Mouse (Mus musculus) spleen, adult 18-20 months (tissue): ENCODE results near the gene Pde2a.

Source experiments
- DNase-seq, 2 experiments: peaks; one replicate each; pipeline ENCODE4 v3.0.0; 2022; ENCODE audit warnings: mixed read lengths in 2 of 2

Pde2a gene

DNA sequence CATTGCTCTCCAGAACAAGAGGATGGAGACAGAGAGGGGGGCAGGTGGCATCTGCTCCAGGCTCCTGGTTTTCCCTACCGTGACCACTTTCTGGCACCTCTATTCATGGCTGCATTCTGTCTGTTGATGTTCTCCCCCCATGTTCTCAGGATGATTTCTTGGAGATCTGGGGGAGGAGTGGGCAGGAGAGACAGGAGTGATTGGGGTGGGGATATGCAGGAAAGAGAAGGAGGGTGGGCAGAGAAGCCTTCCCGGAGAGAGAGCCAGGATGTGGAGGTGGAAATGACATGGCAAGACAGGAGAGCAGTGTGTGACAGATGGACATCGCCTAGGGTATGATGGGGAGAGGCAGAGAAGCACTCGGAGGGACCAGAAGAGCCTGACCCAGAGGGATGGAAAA is 55.0 kb downstream of the Pde2a start:
- DNase-seq: no peak

DNA sequence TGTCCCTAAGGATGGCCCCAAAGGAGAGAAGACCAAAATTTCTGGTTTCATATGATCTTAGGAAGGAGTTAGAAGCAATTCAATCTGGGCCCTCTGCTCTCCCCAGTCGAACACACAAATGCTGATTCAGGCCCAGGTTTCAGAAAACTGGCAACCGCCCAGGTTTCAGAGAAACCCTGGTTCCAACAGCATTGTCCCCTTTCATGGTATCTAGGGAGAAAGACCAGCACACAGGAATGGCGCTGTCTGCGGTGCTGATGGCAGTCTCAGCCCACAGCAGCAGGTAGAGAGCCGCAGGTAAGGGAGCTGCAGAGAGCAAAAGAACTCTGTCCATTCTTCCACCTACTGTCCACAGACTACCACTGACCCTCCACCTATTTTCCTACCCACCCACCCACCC is 55.7 kb downstream of the Pde2a start:
- no peak for DNase-seq

DNA sequence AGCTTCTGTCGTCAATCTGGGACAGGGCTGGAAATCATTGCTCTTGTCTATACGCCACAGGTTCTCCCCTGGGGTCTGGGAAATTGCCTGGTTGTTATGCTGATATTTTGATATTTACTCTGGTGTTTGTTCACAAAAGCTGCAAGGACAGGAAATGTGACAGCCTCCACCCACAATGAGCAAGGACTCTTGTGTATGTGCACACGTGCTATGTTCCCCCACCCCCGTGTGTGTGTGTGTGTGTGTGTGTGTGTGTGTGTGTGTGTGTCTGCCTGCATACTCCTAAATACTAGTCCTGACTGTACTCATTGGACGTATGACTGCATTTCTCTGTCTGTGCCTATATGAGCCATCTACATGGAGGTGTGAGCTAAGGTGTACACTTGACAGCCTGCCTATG is 56.6 kb downstream of the Pde2a start:
- DNase-seq: no peak

DNA sequence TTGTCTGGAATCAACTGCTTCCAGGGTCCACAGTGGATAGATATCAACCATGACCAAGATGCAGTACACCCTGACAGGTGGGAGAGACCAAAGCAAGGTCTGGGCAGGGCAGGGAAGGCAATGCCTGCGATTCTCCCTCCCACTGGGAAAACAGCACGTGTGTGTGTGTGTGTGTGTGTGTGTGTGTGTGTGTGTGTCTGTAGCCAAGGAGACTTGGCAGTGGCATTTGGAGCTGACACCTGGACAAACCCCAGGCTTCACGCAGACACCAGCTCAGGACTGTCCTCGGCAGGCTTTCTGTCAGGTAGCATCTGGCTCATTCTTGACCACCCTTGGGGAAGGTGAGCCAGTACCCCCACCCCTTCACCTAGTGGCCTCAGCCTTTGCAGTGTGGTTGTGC is 58.4 kb downstream of the Pde2a start:
- DNase-seq: no peak

DNA sequence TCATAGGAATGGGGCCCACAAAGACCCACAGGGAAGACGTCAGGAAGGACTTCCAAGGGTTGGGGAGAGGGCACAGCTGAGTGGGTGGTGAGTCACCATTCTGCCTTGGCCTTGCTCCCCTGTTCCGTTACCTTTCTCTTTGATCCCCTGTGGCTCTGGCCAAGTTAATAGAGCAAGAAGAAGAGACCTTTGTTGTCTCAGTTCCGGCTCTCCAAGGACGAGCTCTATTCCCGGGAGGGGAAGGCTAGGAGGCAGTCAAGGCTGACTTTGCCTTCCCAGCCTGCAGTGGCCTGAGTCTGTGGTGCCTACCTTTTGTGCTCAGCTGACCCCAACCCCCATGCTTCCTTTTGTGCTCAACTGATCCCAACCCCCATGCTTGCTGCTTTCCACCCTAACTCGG is 59.2 kb downstream of the Pde2a start:
- DNase-seq: no peak

DNA sequence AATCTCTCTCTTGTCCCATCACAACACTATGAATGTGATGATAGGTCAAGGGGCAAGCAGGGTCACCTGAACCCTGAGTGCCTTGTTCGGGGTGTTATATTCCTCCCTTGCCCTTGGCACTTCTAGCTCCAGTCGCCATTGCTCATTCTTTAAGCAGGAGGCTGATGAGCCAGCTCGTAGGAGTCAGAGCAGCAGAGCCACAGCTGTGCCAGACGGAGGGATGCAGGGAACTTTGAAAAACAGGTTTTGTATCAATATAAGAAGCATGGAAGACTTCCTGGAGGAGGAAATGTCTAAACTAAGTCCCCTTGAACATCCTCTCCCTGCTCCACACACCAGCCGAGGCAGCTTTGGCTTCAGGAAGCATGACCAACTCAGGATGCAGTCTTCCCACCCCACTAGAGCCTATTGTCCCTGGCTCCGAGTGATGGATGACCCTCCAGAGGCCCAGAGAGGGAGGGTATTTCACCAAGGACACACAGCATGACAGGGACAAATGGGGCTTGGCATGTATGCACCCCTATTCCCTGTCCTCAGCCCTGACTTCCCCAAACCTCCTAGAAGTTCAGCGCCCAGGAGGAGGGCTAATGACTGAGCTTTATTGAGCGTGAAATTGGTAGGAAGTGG is 60.5 kb downstream of the Pde2a start:
- no peak for DNase-seq

DNA sequence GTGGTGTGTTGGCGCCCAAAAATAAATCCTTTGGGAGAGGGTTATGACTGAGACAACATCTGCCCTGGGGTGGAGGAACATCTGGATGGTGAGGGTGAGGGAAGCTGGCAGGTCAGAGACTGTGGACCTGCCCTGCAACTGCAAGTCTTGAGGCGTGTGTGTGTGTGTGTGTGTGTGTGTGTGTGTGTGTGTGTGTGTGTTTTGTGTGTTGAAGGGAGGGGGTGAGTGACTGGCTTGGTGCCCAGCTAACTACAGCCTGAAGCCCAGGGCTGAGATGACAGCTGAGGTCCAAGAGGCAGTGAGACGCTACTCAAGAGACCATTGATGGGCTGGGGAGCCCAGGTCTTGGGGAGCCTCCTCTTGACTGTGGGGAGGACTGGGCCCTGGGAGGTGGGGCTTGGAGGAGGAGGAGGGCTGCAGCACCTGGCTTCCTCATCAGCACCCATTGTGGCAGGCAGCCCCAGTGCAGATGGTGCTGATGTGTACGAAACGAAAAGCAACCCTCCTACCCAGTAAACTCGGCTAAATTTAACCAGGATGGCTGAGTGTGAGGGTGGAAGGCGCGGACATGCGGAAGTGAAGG is 61.1 kb downstream of the Pde2a start:
- DNase-seq: no peak

DNA sequence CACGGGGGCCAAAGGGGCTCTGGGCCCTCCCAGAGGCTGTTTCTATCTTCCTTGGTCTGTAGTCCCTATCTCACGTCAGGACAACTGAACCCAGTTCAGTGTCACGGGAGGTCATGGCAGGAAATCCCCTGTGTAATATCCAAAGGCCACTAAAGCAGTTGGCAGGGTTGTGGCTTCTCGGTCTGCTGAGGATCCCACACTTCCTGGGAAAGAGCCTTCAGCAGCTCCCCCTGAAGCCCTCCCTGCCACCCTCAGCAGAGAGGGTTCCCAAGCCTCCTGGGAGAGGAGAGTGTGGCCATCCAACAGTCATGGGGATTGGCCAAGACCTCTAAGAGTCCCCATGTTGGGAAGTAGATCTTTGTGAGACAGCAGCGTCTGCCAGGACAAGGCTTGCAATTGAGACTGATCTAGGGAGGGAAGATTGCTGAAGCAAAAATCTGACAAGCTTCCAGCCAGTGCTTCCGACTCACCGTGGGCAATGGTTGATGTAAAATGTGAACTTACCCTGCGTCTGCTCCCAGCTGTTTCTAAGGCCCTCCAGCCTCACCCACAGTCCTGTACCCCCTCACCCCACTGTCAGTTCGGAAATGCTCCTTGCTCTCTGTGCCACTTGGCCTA is 62.1 kb downstream of the Pde2a start:
- DNase-seq: no peak

DNA sequence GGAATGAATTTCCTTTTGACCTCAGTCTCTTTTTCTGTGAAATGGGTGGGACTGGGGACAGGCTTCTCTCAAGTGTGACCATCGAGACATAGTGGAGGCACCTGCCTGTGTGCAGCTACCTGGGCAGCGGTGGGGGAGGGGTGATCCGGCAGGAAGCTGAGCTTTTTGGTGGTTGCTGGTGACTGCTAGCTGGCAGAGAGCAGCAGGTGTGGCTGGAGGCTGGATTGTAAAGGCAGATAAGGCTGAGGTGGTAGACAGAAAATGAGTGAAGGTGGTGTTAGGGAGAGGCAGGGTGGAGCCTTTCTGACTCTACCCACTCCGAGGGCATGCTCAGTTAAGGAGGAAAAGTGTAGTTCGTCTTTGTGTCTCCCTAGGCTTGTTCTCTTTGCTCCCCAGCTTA is 65.6 kb downstream of the Pde2a start:
- no peak for DNase-seq

DNA sequence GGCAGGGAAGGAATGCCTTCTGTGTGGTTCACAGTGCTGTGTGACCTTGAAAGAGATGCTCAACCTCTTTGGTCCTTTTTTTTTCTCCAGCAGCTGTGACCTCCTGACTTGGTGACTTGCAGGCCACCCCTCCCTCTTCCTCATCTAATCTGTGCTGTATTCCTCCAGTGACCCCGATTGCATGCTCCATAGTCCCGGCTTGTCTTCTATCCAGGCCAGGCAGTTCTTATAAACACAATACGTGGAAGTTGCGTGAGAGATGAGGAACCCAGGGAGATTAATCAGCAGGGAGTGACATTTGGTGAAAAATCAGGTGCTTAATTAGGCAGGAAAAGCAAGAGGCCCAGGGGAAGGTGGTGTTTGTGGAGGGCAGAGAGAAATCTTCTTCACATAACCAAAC is 69.5 kb downstream of the Pde2a start:
- DNase-seq: no peak

DNA sequence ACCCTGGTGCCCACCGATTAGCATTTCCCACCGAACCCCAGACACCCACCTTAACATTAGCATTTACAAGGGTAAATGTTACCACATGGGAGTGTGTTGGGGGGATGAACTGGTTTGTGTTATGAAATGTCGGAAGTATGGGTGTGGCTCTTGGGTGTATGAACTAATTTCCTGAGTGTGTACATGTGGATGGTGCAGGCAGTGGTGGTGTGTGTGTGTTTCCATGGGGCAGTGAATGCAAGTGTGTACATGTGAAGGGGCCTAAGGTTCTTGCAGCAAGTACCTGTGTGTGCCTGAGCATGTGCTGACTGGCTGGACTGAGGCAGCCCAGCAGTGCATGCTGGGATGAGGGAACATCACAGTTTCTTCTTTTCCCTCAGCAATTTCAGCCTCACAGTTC is 76.9 kb downstream of the Pde2a start:
- DNase-seq: no peak

DNA sequence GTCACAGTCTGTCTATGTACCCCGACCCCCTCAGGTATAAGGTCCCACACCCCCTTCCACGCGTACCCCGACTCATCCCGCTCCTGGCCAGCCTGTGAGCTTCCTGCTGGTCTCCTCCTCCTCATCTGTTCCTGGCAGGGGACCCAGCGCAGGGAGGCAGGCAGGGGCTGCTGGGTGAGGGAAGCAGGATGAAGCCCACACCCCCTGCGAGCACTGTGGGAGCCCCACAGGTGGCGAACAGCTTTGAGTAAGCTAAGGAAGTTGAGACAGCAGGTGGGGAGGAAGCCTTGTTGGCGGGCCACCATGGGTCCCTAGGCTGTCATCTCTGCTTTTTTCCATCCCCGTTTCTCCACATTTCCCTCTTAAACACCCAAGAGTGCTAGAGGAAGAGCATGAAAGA is 77.8 kb downstream of the Pde2a start:
- no peak for DNase-seq

DNA sequence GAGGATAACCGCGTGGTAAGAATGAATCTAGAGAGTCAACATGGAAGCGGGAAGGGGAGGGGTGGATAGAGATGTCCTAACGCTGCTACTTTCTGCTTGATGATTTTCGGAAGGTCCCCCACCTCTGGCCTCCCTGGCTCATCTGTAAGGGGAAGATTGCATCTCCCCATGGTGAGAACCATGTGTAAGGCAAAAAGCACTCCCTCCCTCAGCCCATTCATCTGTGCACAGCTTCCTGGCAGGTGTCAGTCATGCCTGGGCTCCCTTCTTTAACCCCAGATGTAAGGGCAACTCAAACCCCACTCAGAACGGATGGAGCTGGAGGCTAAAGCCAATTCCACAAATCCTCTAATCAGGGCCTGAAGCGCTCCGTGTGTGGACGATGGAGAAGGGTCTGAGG is 78.2 kb downstream of the Pde2a start:
- no peak for DNase-seq

DNA sequence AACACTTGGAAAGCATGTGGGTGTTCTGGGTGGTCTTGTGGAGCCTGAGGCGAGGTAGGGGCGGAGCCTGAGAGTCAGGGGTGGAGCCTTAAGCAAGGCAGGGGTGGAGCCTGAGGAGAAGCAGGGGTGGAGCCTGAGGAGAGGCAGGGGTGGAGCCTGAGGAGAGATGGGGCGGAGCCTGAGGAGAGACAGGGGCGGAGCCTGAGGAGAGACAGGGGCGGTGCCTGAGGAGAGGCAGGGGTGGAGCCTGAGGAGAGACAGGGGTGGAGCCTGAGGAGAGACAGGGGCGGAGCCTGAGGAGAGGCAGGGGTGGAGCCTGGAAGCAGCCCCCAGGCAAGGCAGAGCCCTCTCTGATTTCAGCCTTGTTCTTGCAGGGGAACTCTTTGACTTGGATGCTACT is 79.7 kb downstream of the Pde2a start:
- DNase-seq: no peak

DNA sequence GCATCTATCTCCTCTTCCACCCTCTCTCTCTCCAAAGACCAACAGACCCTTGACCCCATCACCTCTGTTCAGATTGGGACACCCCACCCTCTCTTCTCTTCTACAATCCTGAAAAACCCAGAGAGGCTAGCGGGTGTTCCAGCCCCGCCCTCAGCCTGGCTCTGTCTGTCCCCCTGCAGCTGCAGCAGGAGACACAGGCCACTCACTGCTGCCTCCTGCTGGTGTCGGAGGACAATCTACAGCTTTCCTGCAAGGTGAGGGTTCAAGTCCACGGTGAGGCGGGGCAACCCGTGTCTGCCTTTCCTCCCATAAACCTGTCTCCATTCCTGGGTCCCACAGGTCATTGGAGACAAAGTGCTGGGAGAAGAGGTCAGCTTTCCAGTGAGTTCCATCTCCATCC is 80.2 kb downstream of the Pde2a start:
- peak in 1 of 2 experiments; percentile 24 for DNase-seq

DNA sequence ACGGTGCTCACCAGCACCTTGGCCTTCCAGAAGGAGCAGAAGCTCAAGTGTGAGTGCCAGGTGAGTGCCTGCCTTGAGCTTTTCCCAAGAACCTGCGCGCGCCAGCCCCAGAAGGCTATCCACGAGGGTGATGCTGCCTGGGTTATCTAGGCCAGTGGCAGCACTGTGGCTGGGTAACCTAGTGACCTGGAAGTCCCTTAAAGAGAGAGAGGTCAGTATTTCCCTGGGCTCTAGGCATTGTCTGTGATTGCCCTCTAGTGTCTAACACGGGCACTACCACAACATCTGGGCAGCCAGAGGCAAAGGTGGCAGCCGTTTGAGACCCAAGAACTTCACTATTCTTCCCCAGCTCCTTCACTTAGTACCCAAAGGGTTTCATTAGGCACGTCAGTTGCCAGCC is 81.9 kb downstream of the Pde2a start:
- DNase-seq: peak; percentile 43 to 66

DNA sequence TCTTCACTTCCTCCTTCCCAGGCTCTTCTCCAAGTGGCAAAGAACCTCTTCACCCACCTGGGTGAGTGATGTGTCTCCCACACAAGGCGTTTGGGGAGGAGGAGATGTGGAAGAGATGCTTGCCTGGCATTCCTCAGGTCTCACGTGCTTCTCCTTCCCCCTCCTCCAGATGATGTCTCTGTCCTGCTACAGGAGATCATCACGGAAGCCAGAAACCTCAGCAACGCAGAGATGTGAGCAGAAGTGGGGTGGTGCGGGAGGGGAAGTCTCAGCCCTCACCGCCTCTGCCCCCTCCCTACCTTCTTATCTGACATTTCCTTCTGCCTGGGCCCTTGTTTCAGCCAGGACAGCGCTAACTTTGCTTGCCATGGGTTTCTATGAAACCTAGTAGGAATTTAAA is 82.3 kb downstream of the Pde2a start:
- DNase-seq: no peak

DNA sequence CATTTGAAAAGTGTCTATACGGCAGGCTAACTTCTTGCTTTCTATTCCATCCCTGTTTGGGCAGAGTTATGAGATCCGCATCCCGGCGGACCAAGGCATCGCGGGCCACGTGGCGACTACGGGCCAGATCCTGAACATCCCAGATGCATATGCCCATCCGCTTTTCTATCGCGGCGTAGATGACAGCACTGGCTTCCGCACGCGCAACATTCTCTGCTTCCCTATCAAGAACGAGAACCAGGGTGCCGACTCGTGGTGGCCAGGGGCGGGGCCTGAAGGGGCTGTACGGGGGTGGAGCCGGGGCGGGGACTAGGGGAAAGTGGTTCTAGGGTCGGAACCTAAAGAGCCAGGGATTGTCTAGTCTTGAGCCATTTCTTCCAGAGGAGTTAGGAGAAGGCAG is 83.0 kb downstream of the Pde2a start:
- peak in 1 of 2 experiments; percentile 17 for DNase-seq

DNA sequence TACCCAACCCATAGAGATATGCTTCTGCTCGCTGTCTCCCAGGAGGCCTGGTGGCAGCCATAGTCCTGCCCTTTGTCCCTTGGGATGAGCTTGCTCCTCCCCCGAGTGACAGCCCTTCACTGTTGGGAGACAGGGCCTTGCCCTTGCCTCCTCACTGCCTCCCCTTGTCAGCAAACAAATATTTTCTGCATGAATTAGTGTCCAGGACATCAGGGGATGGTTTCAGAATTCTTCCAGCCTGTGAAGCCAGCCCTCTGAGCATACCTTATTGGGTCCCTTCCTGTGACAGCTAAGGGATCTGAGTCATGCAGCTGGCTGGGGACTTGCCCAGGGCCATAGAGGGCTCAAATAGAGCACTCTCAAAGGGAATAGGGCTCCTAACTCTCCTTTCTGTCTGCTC is 87.7 kb downstream of the Pde2a start:
- no peak for DNase-seq

DNA sequence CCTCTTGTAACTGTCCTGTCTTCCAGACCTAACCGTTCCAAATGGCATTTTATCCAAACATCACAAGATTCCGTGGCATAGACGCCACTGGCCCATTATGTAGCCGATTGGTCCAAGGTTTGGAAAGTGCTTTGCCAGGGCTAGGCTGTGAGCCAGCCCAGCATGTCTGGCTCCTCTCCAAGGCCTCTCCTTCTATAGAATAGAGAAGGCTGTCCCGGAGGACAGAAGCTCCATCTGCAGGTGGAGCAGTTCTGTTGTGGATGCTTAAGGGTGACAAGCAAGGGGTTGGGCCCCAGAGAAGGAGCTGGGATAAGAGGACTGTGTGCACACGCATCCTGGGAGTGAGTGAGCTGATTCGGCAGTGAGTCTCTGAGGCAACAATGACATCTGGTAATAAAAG is 92.2 kb downstream of the Pde2a start:
- DNase-seq: no peak

DNA sequence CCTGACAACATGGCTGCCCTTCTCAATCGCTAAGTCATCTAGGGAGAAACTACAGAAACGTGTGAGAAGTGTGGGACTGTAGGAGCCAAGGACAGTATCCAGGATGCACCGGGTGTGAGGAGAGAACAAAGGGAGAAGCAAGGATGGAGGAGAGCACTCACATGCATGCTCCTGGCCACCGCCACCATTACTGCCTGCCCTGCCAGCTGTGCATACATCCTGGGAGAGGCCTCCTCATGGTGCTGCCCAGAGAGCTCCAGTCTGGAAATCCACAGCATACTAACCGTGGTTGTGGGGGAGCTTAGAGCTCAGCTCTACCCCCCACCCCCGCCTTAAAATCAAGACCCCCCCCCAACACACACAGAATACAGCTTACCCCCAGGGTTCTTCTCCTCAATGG is 93.3 kb downstream of the Pde2a start:
- no peak for DNase-seq

DNA sequence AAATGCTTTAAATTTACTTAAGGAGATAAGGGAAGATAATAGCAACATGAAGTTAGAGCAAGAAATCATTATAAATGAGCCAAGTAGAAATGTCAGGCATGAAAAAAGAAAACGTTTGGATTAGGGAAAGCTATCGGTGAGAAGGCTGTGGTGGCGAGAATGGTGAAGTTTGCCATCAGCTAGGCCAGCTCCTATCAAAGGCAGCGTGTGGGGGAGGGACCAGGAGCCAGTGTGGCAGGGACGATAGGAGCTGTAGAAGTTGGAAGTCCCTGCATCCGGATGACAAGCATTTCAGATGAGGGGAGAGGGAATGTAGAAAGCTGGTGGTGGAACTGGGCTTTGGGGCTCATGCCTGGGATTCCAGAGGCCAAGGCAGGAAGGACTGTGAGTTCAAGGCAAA is 93.8 kb downstream of the Pde2a start:
- no peak for DNase-seq

DNA sequence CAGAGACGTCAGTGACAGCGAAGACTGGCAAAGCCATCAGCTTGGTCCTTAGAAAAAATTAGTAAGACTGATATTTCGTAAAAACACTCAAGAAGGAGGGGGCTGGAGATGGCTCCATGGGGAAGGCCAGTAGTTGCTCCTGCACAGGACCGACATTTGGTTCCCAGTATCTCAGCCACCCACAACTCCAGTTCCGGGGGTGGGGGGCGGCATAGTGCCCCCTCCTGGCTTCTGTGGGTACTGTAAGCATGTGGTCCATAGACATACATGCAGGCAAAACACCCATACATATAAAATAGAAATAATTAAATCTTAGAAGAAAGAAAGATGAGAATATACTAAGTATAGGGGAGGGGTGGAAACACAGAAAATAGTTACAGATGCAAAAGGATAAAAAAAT is 95.0 kb downstream of the Pde2a start:
- DNase-seq: peak in 1 of 2 experiments; percentile 27

DNA sequence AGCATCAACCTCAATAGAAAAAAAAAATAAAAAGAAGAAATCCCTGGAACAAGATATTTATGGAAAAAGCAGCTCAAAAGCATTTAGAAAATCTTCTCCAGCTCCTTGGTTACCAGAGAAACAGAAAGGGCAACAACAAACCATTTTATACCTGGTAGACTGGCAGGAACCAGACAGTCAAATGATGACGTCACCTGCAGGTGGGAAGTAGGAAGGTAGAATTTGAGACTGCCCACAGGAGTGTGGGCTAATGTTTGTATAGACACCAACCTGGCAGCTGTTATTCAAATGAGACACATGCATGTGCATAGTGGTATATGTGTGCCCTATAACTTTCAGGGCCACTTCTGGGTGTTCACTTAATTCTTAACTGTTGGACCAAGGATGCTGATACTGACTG is 100.2 kb downstream of the Pde2a start:
- DNase-seq: no peak

DNA sequence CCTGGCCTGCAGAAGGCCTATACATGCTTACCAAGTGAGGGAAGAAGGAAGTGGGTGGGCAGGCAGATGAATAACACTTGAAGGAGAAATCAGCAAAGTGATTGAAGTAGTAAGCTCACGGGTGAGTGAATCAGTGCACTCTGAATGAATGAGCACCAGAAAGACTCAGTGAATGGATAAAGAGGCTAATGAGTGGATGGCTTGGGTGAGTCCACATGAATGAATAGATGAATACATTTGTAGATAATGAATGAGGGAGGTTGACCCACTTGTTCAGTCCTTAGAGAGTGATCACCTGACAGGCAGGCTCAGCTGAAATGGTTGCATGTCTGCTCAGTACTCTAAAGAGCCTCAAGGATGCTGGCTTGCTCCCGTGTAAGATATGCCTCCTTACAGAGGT is 101.7 kb downstream of the Pde2a start:
- DNase-seq: no peak
